Mouse (Mus musculus): ENCODE measurements around the gene Zfp148. TPM values are rescaled to one million over a fixed set of nuclear protein-coding genes. Genes with fewer than 3 reads are reported as not detected.
"Not testable (repeated sequence)": the region's sequence is repeated elsewhere in the genome, so short reads cannot be mapped to it uniquely, and the experiment has no call there.

Zfp148 gene
- polyA plus RNA-seq, 1 experiment: 26.9 TPM

GRCm38 (mm10) chr16:33381614-33382245, 1.1 kb downstream of the Zfp148 start:
- TF ChIP-seq CTCF (IDR thresholded peaks at IDR 0.05; ENCODE audit: borderline replicate concordance, insufficient read depth, low read depth, low read length) (no peak), POLR2A (IDR thresholded peaks at IDR 0.05; ENCODE audit: borderline replicate concordance, insufficient read depth, low read length) (no peak)
- Histone ChIP-seq H3K27me3 (ENCODE audit: control insufficient read depth, insufficient read depth, low read length) (no peaks in the 10 kb centered on the region), H3K27ac (ENCODE audit: insufficient read depth, low read length) (peak overlapping the region; percentile 39), H3K4me3 (replicated peaks; ENCODE audit: insufficient read depth, low read depth, low read length) (peak overlapping the region; percentile 99), H3K4me1 (ENCODE audit: control insufficient read depth, insufficient read depth, low read length) (no peaks in the 10 kb centered on the region; the same call in none of the 2 replicates)
- WGBS: 1% methylated on average over 18 of the region's 18 CpGs
- peak; percentile 15 to 29 for DNase-seq

GRCm38 (mm10) chr16:33382341-33382740, 1.7 kb downstream of the Zfp148 start:
- TF ChIP-seq POLR2A (IDR thresholded peaks at IDR 0.05; ENCODE audit: borderline replicate concordance, insufficient read depth, low read length): no peak
- Histone ChIP-seq H3K4me3 (replicated peaks; ENCODE audit: insufficient read depth, low read depth, low read length) (peak overlapping the region; percentile 99), H3K4me1 (ENCODE audit: control insufficient read depth, insufficient read depth, low read length) (no peaks in the 10 kb centered on the region; the same call in none of the 2 replicates), H3K27ac (ENCODE audit: insufficient read depth, low read length) (no peak overlapping the region), H3K27me3 (ENCODE audit: control insufficient read depth, insufficient read depth, low read length) (no peaks in the 10 kb centered on the region)
- 2% methylated on average over 4 of the region's 4 CpGs for WGBS
- peak in 1 of 2 experiments; percentile 16 for DNase-seq

DNA sequence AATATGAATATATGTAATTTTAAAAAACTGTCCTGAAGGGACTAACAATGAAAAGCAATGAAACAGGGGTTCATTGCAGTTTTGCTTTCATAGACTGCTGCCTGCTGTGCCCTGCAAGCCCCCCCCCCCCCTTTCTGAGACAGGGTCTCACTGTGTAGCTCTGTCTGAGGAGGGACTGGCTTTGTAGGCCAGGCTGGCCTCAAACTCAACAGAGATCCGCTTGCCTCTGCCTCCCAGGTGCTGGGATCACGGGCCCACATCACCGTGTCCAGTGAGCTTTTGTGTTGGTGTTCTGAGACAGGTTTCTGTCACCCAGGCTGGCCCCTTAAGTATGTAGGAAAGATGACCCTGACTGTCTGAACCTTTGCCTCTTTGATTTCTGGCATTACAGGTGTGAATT, 2.9 kb downstream of the Zfp148 start:
- H3K4me3 ChIP-seq (replicated peaks; ENCODE audit: insufficient read depth, low read depth, low read length): no peak overlapping the region
- H3K27ac ChIP-seq (ENCODE audit: insufficient read depth, low read length): no peak overlapping the region
- H3K27me3 ChIP-seq (ENCODE audit: control insufficient read depth, insufficient read depth, low read length): no peaks in the 10 kb centered on the region
- no peak for TF ChIP-seq POLR2A (IDR thresholded peaks at IDR 0.05; ENCODE audit: borderline replicate concordance, insufficient read depth, low read length)
- TF ChIP-seq CTCF (IDR thresholded peaks at IDR 0.05; ENCODE audit: borderline replicate concordance, insufficient read depth, low read depth, low read length): no peak
- no peaks in the 10 kb centered on the region; the same call in none of the 2 replicates for H3K4me1 ChIP-seq (ENCODE audit: control insufficient read depth, insufficient read depth, low read length)
- WGBS: 83% methylated on average over 3 of the region's 3 CpGs
- DNase-seq: no peak

DNA sequence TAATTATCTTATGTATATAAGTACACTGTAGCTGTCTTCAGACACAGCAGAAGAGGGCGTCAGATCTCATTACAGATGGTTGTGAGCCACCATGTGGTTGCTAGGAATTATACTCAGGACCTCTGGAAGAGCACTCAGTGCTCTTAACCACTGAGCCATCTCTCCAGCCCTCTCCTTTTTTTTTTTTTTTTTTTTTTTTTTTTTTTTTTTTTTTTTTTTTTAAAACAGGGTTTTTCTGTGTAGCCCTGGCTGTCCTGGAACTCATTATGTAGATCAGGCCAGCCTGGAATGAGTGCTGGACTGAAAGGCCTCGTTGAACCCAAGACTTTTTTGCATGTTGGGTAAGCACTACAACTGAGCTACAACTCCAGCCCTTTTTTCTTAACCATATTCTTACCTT, 3.4 kb downstream of the Zfp148 start:
- not testable (repeated sequence) for H3K27me3 ChIP-seq (ENCODE audit: control insufficient read depth, insufficient read depth, low read length); DNase-seq; H3K4me1 ChIP-seq (ENCODE audit: control insufficient read depth, insufficient read depth, low read length); H3K4me3 ChIP-seq (replicated peaks; ENCODE audit: insufficient read depth, low read depth, low read length); H3K27ac ChIP-seq (ENCODE audit: insufficient read depth, low read length)
- WGBS: 84% methylated on average over 2 of the region's 2 CpGs

DNA sequence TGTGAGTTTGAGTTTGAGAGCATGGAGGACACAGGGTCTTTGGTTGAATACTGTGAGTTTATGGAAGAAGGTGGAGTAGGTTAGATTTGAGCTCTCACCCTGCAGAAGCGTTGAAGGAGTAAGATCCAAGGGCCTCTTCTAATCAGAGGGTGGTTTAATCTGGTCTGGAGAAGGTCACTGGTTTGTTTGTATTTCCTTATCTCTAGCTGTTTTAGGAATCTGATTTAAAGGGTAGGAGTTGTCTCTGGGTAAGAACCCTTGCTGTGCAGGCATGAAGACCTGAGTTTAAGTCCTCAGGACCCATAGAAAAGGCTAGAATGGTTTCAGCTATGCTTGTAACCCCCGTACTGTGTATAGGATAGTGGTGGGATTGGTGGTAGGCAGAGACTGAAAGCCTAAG, 6.4 kb downstream of the Zfp148 start:
- H3K27ac ChIP-seq (ENCODE audit: insufficient read depth, low read length): no peak overlapping the region
- no peak overlapping the region for H3K4me3 ChIP-seq (replicated peaks; ENCODE audit: insufficient read depth, low read depth, low read length)
- TF ChIP-seq POLR2A (IDR thresholded peaks at IDR 0.05; ENCODE audit: borderline replicate concordance, insufficient read depth, low read length) (no peak), CTCF (IDR thresholded peaks at IDR 0.05; ENCODE audit: borderline replicate concordance, insufficient read depth, low read depth, low read length) (no peak)
- H3K27me3 ChIP-seq (ENCODE audit: control insufficient read depth, insufficient read depth, low read length): no peaks in the 10 kb centered on the region
- DNase-seq: no peak
- H3K4me1 ChIP-seq (ENCODE audit: control insufficient read depth, insufficient read depth, low read length): peaks cover 2% of the 10 kb centered on the region
- WGBS: 96% methylated on average over 2 of the region's 2 CpGs

DNA sequence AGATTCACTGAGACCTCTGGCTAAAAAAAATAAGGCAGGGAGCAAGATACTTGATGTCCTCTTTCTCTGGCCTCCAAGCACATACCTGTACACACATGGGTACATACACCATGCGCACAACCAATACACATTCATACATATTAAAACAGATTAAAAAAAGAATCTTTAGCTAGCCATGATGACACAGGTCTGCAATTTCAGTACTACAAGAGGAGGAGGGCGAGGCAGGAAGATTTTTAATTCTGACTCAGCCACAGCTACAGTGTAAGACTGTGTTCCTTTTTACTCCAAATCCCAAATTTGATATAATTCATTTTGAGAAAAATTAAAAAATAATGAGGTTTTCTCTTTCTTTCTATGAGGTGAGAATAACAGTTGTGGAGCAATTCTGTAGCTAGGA, 6.8 kb downstream of the Zfp148 start:
- Histone ChIP-seq H3K27ac (ENCODE audit: insufficient read depth, low read length) (no peak overlapping the region), H3K4me3 (replicated peaks; ENCODE audit: insufficient read depth, low read depth, low read length) (no peak overlapping the region), H3K4me1 (ENCODE audit: control insufficient read depth, insufficient read depth, low read length) (peaks cover 2% of the 10 kb centered on the region), H3K27me3 (ENCODE audit: control insufficient read depth, insufficient read depth, low read length) (no peaks in the 10 kb centered on the region)
- DNase-seq: no peak
- WGBS: 98% methylated on average over 2 of the region's 2 CpGs
- no peak for TF ChIP-seq POLR2A (IDR thresholded peaks at IDR 0.05; ENCODE audit: borderline replicate concordance, insufficient read depth, low read length)
- TF ChIP-seq CTCF (IDR thresholded peaks at IDR 0.05; ENCODE audit: borderline replicate concordance, insufficient read depth, low read depth, low read length): no peak

- DNase-seq: peak; percentile 53 to 57
- Histone ChIP-seq H3K27ac (ENCODE audit: insufficient read depth, low read length) (no peak overlapping the region), H3K4me1 (ENCODE audit: control insufficient read depth, insufficient read depth, low read length) (peaks cover 18% of the 10 kb centered on the region), H3K27me3 (ENCODE audit: control insufficient read depth, insufficient read depth, low read length) (no peaks in the 10 kb centered on the region), H3K4me3 (replicated peaks; ENCODE audit: insufficient read depth, low read depth, low read length) (peak overlapping the region; percentile 49)
- no peak for TF ChIP-seq CTCF (IDR thresholded peaks at IDR 0.05; ENCODE audit: borderline replicate concordance, insufficient read depth, low read depth, low read length)
- TF ChIP-seq POLR2A (IDR thresholded peaks at IDR 0.05; ENCODE audit: borderline replicate concordance, insufficient read depth, low read length): no peak
- 2% methylated on average over 28 of the region's 28 CpGs for WGBS
These were observed 19.5 kb downstream of the Zfp148 start for GRCm38 (mm10) chr16:33399913-33400782.

DNA sequence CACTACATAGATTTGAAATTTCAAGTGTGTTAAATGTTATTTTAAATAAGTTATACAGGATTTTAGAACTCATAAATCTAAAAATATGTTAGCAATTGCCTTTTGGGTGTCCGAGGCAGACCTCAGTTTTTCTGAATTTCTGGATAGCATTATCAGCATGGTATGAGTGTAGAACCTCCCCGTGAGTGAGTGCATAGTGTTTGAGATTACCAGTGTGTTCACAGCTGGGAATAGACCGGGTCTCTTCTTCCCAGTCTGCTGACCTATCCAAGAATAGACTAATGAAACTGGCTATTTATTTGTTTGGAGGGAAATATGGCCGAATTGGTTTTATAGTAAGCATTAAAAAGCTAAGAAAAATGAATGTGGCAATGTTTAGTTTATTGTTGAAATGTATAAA, 20.3 kb downstream of the Zfp148 start:
- Histone ChIP-seq H3K4me3 (replicated peaks; ENCODE audit: insufficient read depth, low read depth, low read length) (no peak overlapping the region), H3K27me3 (ENCODE audit: control insufficient read depth, insufficient read depth, low read length) (no peaks in the 10 kb centered on the region), H3K4me1 (ENCODE audit: control insufficient read depth, insufficient read depth, low read length) (peaks cover 21% of the 10 kb centered on the region), H3K27ac (ENCODE audit: insufficient read depth, low read length) (no peak overlapping the region)
- no peak for DNase-seq
- no peak for TF ChIP-seq POLR2A (IDR thresholded peaks at IDR 0.05; ENCODE audit: borderline replicate concordance, insufficient read depth, low read length)
- no peak for TF ChIP-seq CTCF (IDR thresholded peaks at IDR 0.05; ENCODE audit: borderline replicate concordance, insufficient read depth, low read depth, low read length)
- WGBS: 43% methylated on average over 4 of the region's 4 CpGs
